Mouse (Mus musculus) cerebellum, postnatal 14 days (tissue): ENCODE measurements at regions not wholly inside any gene's neighbourhood (a gene's known extent, or its start where the extent isn't known, plus 50 kb on each side); places are given as distances from the start of the nearest gene placed in this dataset.

Experiments used
- DNase-seq, 2 experiments: peaks; one replicate each; pipeline ENCODE4 v3.0.0; 2021; ENCODE audit warnings: mixed read lengths in 2 of 2

DNA sequence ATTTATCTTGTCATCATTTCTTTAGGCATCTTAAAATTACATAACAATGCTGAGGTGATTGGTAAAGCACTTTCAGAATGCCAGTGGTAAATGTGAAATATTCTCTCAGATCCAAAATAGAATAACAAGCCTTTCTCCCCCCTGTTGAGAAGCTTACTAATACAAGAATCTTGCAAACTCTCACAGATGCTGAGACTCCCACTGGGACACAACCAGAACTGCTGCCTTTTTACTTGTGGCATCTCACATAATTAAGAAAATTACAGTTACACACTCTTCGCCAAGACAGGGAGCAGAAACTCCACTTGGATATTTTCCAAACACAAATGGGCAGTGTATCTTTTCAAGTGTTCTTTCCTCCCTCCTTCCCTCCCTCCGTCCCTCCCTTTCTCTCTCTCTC, 1665.2 kb upstream of the G6pd2 start:
- DNase-seq = peak in 1 of 2 experiments; percentile 1

DNA sequence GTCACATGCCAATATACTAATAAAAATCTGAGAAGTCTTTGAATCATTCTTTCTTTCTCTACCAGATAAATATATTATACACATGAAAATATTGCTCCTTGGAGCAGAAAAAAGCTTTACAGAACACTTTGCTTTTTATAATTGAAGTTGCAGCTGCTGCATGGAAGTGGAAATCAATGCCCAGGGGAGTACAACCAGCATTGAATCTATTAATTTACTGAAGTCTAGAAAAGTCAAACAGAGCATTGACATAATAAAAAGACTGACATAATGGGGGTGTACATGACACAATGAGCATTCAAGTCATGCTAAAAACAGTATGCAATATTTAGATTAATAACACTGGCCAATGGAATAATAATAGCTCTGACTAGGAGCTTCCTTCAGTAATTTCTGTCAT, 1663.0 kb upstream of the G6pd2 start:
- DNase-seq = no peak
